Mouse (Mus musculus) stomach, postnatal 0 days (tissue): ENCODE results near the gene Mapk1ip1l.

ENCODE experiments used
- CTCF ChIP-seq: IDR thresholded peaks from 2 replicates; pipeline ENCODE4 v1.5.1; 2016; ENCODE audit warnings: antibody characterized with exemption, low read depth, mild to moderate bottlenecking, moderate library complexity
- EP300 ChIP-seq: optimal IDR thresholded peaks from 2 replicates; pipeline ENCODE3; 2016; ENCODE audit warnings: antibody characterized with exemption

- TF ChIP-seq EP300 (no peak), CTCF (no peak)
Observed at GRCm38 (mm10) chr14:47302885-47303680, 5.0 kb downstream of the Mapk1ip1l start.
